Mouse (Mus musculus) hindbrain, embryonic 16.5 days (tissue): ENCODE results near the gene Foxg1. TPM values are rescaled to one million over a fixed set of nuclear protein-coding genes. Genes with fewer than 3 reads are reported as not detected.

Experiments used
- polyA plus RNA-seq: library from polyadenylated mRNA; unstranded; fragments of >200 nt; fragmentation: Nextera tagmentation; extraction: Ambion mirVana; gene quantifications from 2 replicates; pipeline ENCODE4 v1.2.1, GENCODE M21; 2015

The Foxg1 gene
- polyA plus RNA-seq, 1 experiment from 2014 or later = not detected

Other genes starting within 250 kb of the Foxg1 start
- 0.12 TPM in 1 of 2 replicates, not detected in the other for gene Gm43517, start 2.5 kb downstream of the Foxg1 start, polyA plus RNA-seq